Comparison of ENCODE assay signal across 14 mouse cellular contexts in the genomic region with DNA sequence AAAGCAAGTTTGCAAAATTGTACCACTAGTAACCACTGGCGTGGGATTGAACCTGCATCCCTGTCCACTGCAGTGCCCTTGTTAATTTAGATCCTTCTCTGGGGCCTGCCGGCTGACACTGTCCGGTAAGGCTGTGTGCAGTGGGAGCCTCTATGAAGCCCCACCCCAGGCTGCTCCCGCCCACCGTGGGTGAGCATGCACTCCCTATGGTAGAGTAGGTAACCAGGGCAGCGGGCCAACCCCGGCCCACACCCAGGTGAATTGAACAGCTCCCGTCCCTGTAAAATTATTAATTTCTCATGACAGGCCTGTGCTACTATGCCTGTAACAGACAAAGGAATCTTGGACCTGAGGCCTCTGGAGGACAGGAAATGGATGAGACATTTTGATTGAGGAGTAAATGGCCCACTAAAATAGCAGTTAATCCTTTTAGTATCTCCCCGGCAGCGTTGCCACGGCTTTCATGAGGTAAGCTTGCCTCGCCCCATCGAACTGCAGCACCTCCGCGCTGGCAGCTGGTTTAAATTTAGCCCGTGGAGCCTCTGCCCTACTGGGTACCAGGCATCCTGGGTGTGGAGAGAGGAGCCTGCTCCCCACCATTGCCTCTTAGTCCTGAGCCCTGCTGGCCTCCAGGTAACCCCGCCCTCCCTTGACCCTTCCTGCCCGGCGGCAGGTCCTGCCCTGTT.
DNase-seq lines count a peak whose midpoint lies in the region; ATAC-seq and TF ChIP-seq lines count a peak whose summit lies in the region.
"Had no signal": no experiment of that assay in that cellular context is flagged by ENCODE, and none has a peak within 500 bp of the region (broad histone marks: within the 10 kb centered on the region; RNA-seq: fewer than 3 reads in every experiment).

No protein-coding gene starts in this region.

- no peak overlapping the region for H3K4me3 ChIP-seq in forebrain, embryonic 10.5 days
- H3K4me3 ChIP-seq in forebrain, embryonic 13.5 days, result no peak overlapping the region
- H3K4me3 ChIP-seq in kidney, embryonic 16.5 days (ENCODE audit: low read length), result no peak overlapping the region
- no peak overlapping the region for H3K4me3 ChIP-seq in midbrain, postnatal 0 days (ENCODE audit: low read depth, low read length)
- H3K4me3 ChIP-seq: liver, embryonic 15.5 days had no signal

- no peak for TF ChIP-seq CTCF in midbrain, postnatal 0 days (IDR thresholded peaks at IDR 0.05)

- H3K27ac ChIP-seq in forebrain, embryonic 10.5 days, result peak overlapping the region; percentile 74
- no peak overlapping the region for H3K27ac ChIP-seq in forebrain, embryonic 13.5 days
- no peak overlapping the region for H3K27ac ChIP-seq in kidney, embryonic 16.5 days (ENCODE audit: low read length)
- H3K27ac ChIP-seq in midbrain, postnatal 0 days (ENCODE audit: low read depth, low read length), result 0 out of 2 replicates have a peak overlapping the region, but pooled peaks have one; percentile 1
- H3K27ac ChIP-seq: liver, embryonic 15.5 days had no signal

- peaks cover 41% of the 10 kb centered on the region for H3K27me3 ChIP-seq in forebrain, embryonic 10.5 days (ENCODE audit: poor library complexity, severe bottlenecking)
- no peaks in the 10 kb centered on the region for H3K27me3 ChIP-seq in forebrain, embryonic 13.5 days
- no peaks in the 10 kb centered on the region for H3K27me3 ChIP-seq in kidney, embryonic 16.5 days (ENCODE audit: insufficient read depth, low read length)
- peaks cover 7% of the 10 kb centered on the region; the same call in 1 of the 2 replicates for H3K27me3 ChIP-seq in midbrain, postnatal 0 days (ENCODE audit: insufficient read depth, low read length)

- H3K36me3 ChIP-seq in forebrain, embryonic 10.5 days (replicated peaks), result no peaks in the 10 kb centered on the region
- H3K36me3 ChIP-seq in forebrain, embryonic 13.5 days (ENCODE audit: poor library complexity, severe bottlenecking), result no peaks in the 10 kb centered on the region
- H3K36me3 ChIP-seq in kidney, embryonic 16.5 days (ENCODE audit: insufficient read depth, low read length), result no peaks in the 10 kb centered on the region
- no peaks in the 10 kb centered on the region for H3K36me3 ChIP-seq in midbrain, postnatal 0 days (ENCODE audit: insufficient read depth, low read length)
- H3K36me3 ChIP-seq: liver, embryonic 15.5 days had no signal

- H3K4me2 ChIP-seq in forebrain, embryonic 13.5 days, result no peak overlapping the region
- no peak overlapping the region for H3K4me2 ChIP-seq in kidney, embryonic 16.5 days (replicated peaks; ENCODE audit: low read depth, low read length)
- no peak overlapping the region for H3K4me2 ChIP-seq in midbrain, postnatal 0 days (ENCODE audit: low read depth, low read length, poor library complexity, severe bottlenecking)
- H3K4me2 ChIP-seq: liver, embryonic 15.5 days had no signal

- peaks cover 66% of the 10 kb centered on the region for H3K4me1 ChIP-seq in forebrain, embryonic 10.5 days
- H3K4me1 ChIP-seq in forebrain, embryonic 13.5 days, result peaks cover 14% of the 10 kb centered on the region
- H3K4me1 ChIP-seq in kidney, embryonic 16.5 days (ENCODE audit: insufficient read depth, low read length), result peaks cover 31% of the 10 kb centered on the region
- H3K4me1 ChIP-seq in midbrain, postnatal 0 days (ENCODE audit: insufficient read depth, low read length), result no peaks in the 10 kb centered on the region; the same call in 1 of the 2 replicates

- 69% methylated on average over 19 of the region's 19 CpGs for WGBS in forebrain, embryonic 10.5 days
- 64% methylated on average over 19 of the region's 19 CpGs for WGBS in forebrain, embryonic 13.5 days
- WGBS in kidney, embryonic 16.5 days, result 37% methylated on average over 19 of the region's 19 CpGs
- 43% methylated on average over 19 of the region's 19 CpGs for WGBS in midbrain, postnatal 0 days

- no peak for DNase-seq in forebrain, embryonic 10.5 days (ENCODE audit: extremely low spot score, low spot score)
- peak; percentile 19 for DNase-seq in ZHBTc4 (ENCODE audit: low read depth, low spot score)
- DNase-seq in midbrain, postnatal 0 days (ENCODE audit: low spot score), result peak; percentile 19
- no peak for DNase-seq in cerebellum, postnatal 25 days
- DNase-seq: adrenal gland, adult 8-10 months; cerebellum, adult 11 months; gastrocnemius, postnatal 10 days; heart, postnatal 10 days; thymus, postnatal 14 days had no signal

- ATAC-seq in forebrain, embryonic 13.5 days, result no peak
- peak; percentile 43; the same call in 1 of the 2 replicates for ATAC-seq in kidney, embryonic 16.5 days (ENCODE audit: low FRiP score, low TSS enrichment)
- ATAC-seq in midbrain, postnatal 0 days (ENCODE audit: low FRiP score), result 0 out of 2 replicates have a peak, but pooled peaks have one; percentile 24
- no peak for ATAC-seq in megakaryocyte-erythroid progenitor cell, adult 5-6 weeks (replicated peaks; ENCODE audit: low FRiP score, low TSS enrichment, poor library complexity, severe bottlenecking)
- ATAC-seq in monocyte, adult 5-6 weeks (replicated peaks; ENCODE audit: insufficient number of reproducible peaks, low FRiP score, low TSS enrichment, poor library complexity, severe bottlenecking), result no peak

- H3K9me3 ChIP-seq in forebrain, embryonic 10.5 days, result no peaks in the 10 kb centered on the region
- no peaks in the 10 kb centered on the region for H3K9me3 ChIP-seq in forebrain, embryonic 13.5 days (replicated peaks)
- no peaks in the 10 kb centered on the region for H3K9me3 ChIP-seq in kidney, embryonic 16.5 days (ENCODE audit: low read length)
- H3K9me3 ChIP-seq in midbrain, postnatal 0 days (ENCODE audit: low read length), result no peaks in the 10 kb centered on the region
- H3K9me3 ChIP-seq: liver, embryonic 15.5 days had no signal

- H3K9ac ChIP-seq in forebrain, embryonic 13.5 days, result no peak overlapping the region
- no peak overlapping the region for H3K9ac ChIP-seq in kidney, embryonic 16.5 days (replicated peaks; ENCODE audit: low read length)
- H3K9ac ChIP-seq in midbrain, postnatal 0 days (replicated peaks; ENCODE audit: low read length, poor library complexity, severe bottlenecking), result no peak overlapping the region
- H3K9ac ChIP-seq: liver, embryonic 15.5 days had no signal

Comparison
In these comparisons a context has a peak if more than half of its experiments do, and no peak if none do; other contexts are left out.
1. H3K27ac ChIP-seq: peak in forebrain, embryonic 10.5 days (single experiment) and midbrain, postnatal 0 days (single experiment); none in forebrain, embryonic 13.5 days (single experiment) and kidney, embryonic 16.5 days (single experiment).
2. DNase-seq: peak in ZHBTc4 (single experiment) and midbrain, postnatal 0 days (single experiment); none in forebrain, embryonic 10.5 days (single experiment) and cerebellum, postnatal 25 days (0 of 2).
3. ATAC-seq: peak in kidney, embryonic 16.5 days (single experiment) and midbrain, postnatal 0 days (single experiment); none in forebrain, embryonic 13.5 days (single experiment), megakaryocyte-erythroid progenitor cell, adult 5-6 weeks (single experiment) and monocyte, adult 5-6 weeks (single experiment).